Mouse (Mus musculus): ENCODE data around the gene Cldn3. TPM values are rescaled to one million over a fixed set of nuclear protein-coding genes. Genes with fewer than 3 reads are reported as not detected.
A peak's percentile ranks its signal among the peaks of the same experiment; 100 is the strongest.

Cldn3 gene
- polyA plus RNA-seq, 1 experiment from 2014 or later = 2.2 TPM

DNA sequence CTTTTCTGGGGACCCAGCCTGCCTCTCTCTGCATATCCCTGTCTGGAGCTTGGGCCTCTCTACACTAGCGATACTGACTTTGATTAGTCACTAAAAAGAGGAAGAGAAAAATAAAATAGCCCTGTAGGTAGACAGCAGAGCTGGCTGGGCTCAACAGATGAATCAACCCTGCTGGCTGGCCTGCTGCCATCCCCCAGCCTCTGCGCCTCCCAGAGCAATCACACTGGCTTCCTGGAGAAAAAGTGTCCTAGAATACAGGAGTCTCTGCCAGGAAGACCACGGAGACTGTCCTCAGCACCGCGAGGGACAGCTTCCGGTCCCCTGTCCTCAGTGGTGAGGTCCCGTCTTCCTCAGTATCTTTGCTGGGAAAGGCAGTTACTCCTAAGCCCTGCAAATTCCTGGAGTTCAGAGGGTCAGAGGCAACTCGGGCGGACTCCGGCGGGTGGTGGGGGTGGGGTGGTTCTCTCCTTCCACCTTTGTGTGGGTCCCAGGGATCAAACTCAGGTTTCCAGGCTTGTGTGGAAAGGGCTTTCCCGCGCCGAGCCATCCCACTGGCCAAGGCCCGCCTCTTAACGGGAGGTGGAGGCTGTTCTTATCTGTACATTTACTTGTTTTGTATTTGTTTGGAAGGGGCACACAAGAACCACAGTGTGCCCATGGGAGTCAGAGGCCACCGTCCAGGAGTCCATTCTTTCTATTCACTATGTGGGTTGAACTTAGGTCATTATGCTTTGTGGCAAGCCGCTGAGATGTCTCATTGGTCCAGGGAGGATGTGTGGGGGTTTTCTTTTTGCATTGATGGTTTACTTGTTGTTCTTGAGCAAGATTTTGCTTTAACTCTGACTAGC, 43.2 kb downstream of the Cldn3 start:
- peak overlapping the region; percentile 61; the same call in 1 of the 2 replicates for H3K27ac ChIP-seq (ENCODE audit: low read depth, low read length)
- 0 out of 2 replicates have a peak overlapping the region, but pooled peaks have one; percentile 16 for H3K9ac ChIP-seq (ENCODE audit: low read depth, low read length)
- DNase-seq (ENCODE audit: low spot score) = no peak
- 39% methylated on average over 18 of the region's 18 CpGs for WGBS
- H3K4me2 ChIP-seq = peak overlapping the region; percentile 38
- H3K27me3 ChIP-seq (replicated peaks; ENCODE audit: control insufficient read depth, insufficient read depth, low read length) = no peaks in the 10 kb centered on the region; the same call in 1 of the 2 replicates
- H3K4me3 ChIP-seq (ENCODE audit: low read depth, low read length) = no peak overlapping the region
- no peaks in the 10 kb centered on the region for H3K9me3 ChIP-seq (ENCODE audit: control insufficient read depth, low read length)
- H3K4me1 ChIP-seq (replicated peaks; ENCODE audit: control insufficient read depth, insufficient read depth, low read length) = peaks cover 32% of the 10 kb centered on the region
- peak; percentile 24; the same call in 1 of the 2 replicates for ATAC-seq (replicated peaks; ENCODE audit: low FRiP score)
- no peaks in the 10 kb centered on the region for H3K36me3 ChIP-seq (ENCODE audit: control insufficient read depth, insufficient read depth, low read length)

DNA sequence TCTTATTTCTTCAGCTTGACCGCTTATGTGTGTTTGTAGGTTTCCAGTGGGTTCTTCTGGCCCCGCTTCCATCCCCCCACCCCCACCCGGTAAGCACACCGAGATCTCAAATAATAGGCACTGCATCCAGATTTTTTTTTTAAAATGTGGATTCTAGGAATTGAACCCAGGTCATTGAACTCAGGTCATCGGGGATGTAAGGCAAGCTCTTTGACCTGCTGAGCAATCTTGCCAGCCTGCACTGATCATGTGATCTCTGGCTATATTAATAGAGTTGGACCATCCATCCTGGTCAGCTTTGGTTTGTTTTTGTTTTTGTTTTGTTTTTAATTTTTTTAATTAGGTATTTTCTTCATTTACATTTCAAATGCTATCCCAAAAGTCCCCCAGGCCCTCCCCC, 46.6 kb downstream of the Cldn3 start:
- ATAC-seq (replicated peaks; ENCODE audit: low FRiP score) = no peak
- H3K4me3 ChIP-seq (ENCODE audit: low read depth, low read length) = no peak overlapping the region
- no peak overlapping the region for H3K27ac ChIP-seq (ENCODE audit: low read depth, low read length)
- DNase-seq (ENCODE audit: low spot score) = no peak
- H3K4me2 ChIP-seq = no peak overlapping the region
- peaks cover 12% of the 10 kb centered on the region for H3K4me1 ChIP-seq (replicated peaks; ENCODE audit: control insufficient read depth, insufficient read depth, low read length)
- no peaks in the 10 kb centered on the region for H3K36me3 ChIP-seq (ENCODE audit: control insufficient read depth, insufficient read depth, low read length)
- 0 out of 2 replicates have a peak, but pooled peaks cover 5% of the 10 kb centered on the region for H3K9me3 ChIP-seq (ENCODE audit: control insufficient read depth, low read length)
- no peak overlapping the region for H3K9ac ChIP-seq (ENCODE audit: low read depth, low read length)
- 84% methylated on average over 5 of the region's 5 CpGs for WGBS
- no peaks in the 10 kb centered on the region for H3K27me3 ChIP-seq (replicated peaks; ENCODE audit: control insufficient read depth, insufficient read depth, low read length)

DNA sequence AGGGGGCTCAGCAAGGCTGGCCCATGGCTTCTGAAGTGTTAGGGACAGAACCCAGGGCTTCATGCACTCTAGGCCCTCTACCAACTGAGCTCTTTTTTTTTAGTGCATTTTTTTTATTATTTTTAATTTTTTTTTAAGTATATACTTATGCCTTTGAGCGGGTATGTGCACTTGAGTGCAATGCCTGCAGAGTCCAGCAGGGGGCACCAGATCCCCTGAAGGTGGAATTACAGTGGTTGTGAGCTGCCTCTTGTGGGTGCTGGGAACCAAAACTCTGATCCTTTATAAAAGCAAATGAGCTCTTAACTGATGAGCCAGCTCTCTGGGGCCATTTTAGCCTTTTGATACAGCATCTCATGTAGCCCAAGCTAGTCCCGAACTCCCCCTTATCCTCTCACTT, 48.6 kb downstream of the Cldn3 start:
- H3K4me2 ChIP-seq = no peak overlapping the region
- H3K9me3 ChIP-seq (ENCODE audit: control insufficient read depth, low read length) = 0 out of 2 replicates have a peak, but pooled peaks cover 5% of the 10 kb centered on the region
- no peak overlapping the region for H3K27ac ChIP-seq (ENCODE audit: low read depth, low read length)
- H3K27me3 ChIP-seq (replicated peaks; ENCODE audit: control insufficient read depth, insufficient read depth, low read length) = no peaks in the 10 kb centered on the region
- no peak overlapping the region for H3K9ac ChIP-seq (ENCODE audit: low read depth, low read length)
- ATAC-seq (replicated peaks; ENCODE audit: low FRiP score) (no peak), DNase-seq (ENCODE audit: low spot score) (no peak)
- no peak overlapping the region for H3K4me3 ChIP-seq (ENCODE audit: low read depth, low read length)
- peaks cover 4% of the 10 kb centered on the region for H3K4me1 ChIP-seq (replicated peaks; ENCODE audit: control insufficient read depth, insufficient read depth, low read length)
- 89% methylated on average over 2 of the region's 2 CpGs for WGBS
- no peaks in the 10 kb centered on the region for H3K36me3 ChIP-seq (ENCODE audit: control insufficient read depth, insufficient read depth, low read length)

DNA sequence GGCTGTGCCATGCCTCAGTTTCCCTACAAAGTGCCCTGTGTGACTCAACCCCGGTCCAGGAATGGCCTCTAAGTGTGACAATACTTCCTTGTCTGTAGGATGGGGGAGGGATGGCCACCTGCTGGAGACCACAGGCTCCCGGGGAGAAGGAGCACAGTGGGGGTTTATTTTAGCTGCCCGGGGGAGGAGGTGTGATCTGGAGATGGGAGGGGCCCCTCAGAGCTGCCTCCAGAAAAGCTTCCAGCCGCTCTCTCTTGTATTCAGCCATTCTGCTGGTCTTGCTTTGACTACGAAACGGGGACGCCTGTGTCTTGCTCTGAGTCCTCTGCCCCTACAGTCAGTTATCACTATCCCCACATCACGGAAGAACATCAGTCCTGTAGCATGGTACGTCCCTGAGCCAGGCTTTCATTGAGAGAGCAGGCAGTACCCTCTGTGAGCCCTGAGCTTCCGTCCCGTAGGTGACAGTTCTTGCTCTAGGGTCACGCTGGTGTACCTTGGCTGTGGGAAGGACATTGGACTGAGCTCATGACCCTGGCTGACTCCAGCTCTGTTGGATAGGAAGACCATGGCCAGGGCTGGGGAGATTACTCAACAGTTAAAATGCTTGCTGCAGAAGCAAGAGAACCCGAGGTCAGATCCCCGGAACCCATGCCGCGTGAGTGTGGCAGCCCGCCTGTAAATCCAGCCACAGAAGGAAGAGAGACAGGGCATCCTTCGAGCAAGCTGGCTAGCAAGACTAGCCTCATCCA, 49.8 kb downstream of the Cldn3 start:
- ATAC-seq (replicated peaks; ENCODE audit: low FRiP score) (0 out of 2 replicates have a peak, but pooled peaks have one; percentile 35), DNase-seq (ENCODE audit: low spot score) (no peak)
- no peak overlapping the region for H3K9ac ChIP-seq (ENCODE audit: low read depth, low read length)
- H3K9me3 ChIP-seq (ENCODE audit: control insufficient read depth, low read length) = 0 out of 2 replicates have a peak, but pooled peaks cover 5% of the 10 kb centered on the region
- no peaks in the 10 kb centered on the region for H3K27me3 ChIP-seq (replicated peaks; ENCODE audit: control insufficient read depth, insufficient read depth, low read length)
- no peak overlapping the region for H3K27ac ChIP-seq (ENCODE audit: low read depth, low read length)
- H3K4me3 ChIP-seq (ENCODE audit: low read depth, low read length) = no peak overlapping the region
- WGBS = 58% methylated on average over 18 of the region's 18 CpGs
- H3K4me1 ChIP-seq (replicated peaks; ENCODE audit: control insufficient read depth, insufficient read depth, low read length) = peaks cover 16% of the 10 kb centered on the region
- no peak overlapping the region for H3K4me2 ChIP-seq
- H3K36me3 ChIP-seq (ENCODE audit: control insufficient read depth, insufficient read depth, low read length) = no peaks in the 10 kb centered on the region

Other genes starting within 250 kb of the Cldn3 start
- 3.5 and 4.4 TPM in 2 replicates for gene Eln, start 238.9 kb upstream of the Cldn3 start, polyA plus RNA-seq (2014; fragmentation: Nextera tagmentation; extraction: Ambion mirVana)
- gene Tmem270, start 79.5 kb upstream of the Cldn3 start, polyA plus RNA-seq (2014; fragmentation: Nextera tagmentation; extraction: Ambion mirVana) = not detected in 2 replicates
- gene Cldn13, start 70.7 kb upstream of the Cldn3 start, polyA plus RNA-seq (2014; fragmentation: Nextera tagmentation; extraction: Ambion mirVana) = 115 and 120 TPM in 2 replicates
- 9.1 and 11.4 TPM in 2 replicates for gene Mettl27, start 53.8 kb upstream of the Cldn3 start, polyA plus RNA-seq (2014; fragmentation: Nextera tagmentation; extraction: Ambion mirVana)
- 3.1 and 3.7 TPM in 2 replicates for gene Cldn4, start 39.3 kb upstream of the Cldn3 start, polyA plus RNA-seq (2014; fragmentation: Nextera tagmentation; extraction: Ambion mirVana)
- gene Abhd11, start 22.9 kb downstream of the Cldn3 start, polyA plus RNA-seq (2014; fragmentation: Nextera tagmentation; extraction: Ambion mirVana) = 64.9 and 71.1 TPM in 2 replicates
- gene Stx1a, start 37.3 kb downstream of the Cldn3 start, polyA plus RNA-seq (2014; fragmentation: Nextera tagmentation; extraction: Ambion mirVana) = 6.2 and 6.4 TPM in 2 replicates
- 25.1 and 27.2 TPM in 2 replicates for gene Dnajc30, start 78.0 kb downstream of the Cldn3 start, polyA plus RNA-seq (2014; fragmentation: Nextera tagmentation; extraction: Ambion mirVana)
- 157 and 158 TPM in 2 replicates for gene Bud23, start 78.7 kb downstream of the Cldn3 start, polyA plus RNA-seq (2014; fragmentation: Nextera tagmentation; extraction: Ambion mirVana)
- gene Vps37d, start 92.1 kb downstream of the Cldn3 start, polyA plus RNA-seq (2014; fragmentation: Nextera tagmentation; extraction: Ambion mirVana) = 2.6 and 3.0 TPM in 2 replicates
- gene Mlxipl, start 103.7 kb downstream of the Cldn3 start, polyA plus RNA-seq (2014; fragmentation: Nextera tagmentation; extraction: Ambion mirVana) = 18.5 and 18.7 TPM in 2 replicates
- gene Tbl2, start 163.4 kb downstream of the Cldn3 start, polyA plus RNA-seq (2014; fragmentation: Nextera tagmentation; extraction: Ambion mirVana) = 24.6 and 29.2 TPM in 2 replicates
- 52.5 and 52.9 TPM in 2 replicates for gene Bcl7b, start 182.1 kb downstream of the Cldn3 start, polyA plus RNA-seq (2014; fragmentation: Nextera tagmentation; extraction: Ambion mirVana)
- gene Baz1b, start 201.1 kb downstream of the Cldn3 start, polyA plus RNA-seq (2014; fragmentation: Nextera tagmentation; extraction: Ambion mirVana) = 47.2 and 50.8 TPM in 2 replicates